Mouse (Mus musculus) embryonic facial prominence, embryonic 11.5 days (tissue): ENCODE measurements around the gene Tbl1xr1. TPM values are rescaled to one million over a fixed set of nuclear protein-coding genes. Genes with fewer than 3 reads are reported as not detected.

Experiments used
- ATAC-seq: fragments of 200-750 bp; cut with Nextera tagmentation; replicated peaks from 2 replicates; pipeline ENCODE4 v1.8.0; 2017; ENCODE audit warnings: low read depth; ENCODE audit not compliant: insufficient number of reproducible peaks, low FRiP score, low TSS enrichment
- DNase-seq: peaks from one replicate; pipeline ENCODE4 v3.0.0-alpha.2; 2015; ENCODE audit warnings: low spot score
- H3K27ac ChIP-seq: fragments of 300-500 bp; sonication (generic); replicated peaks from 2 replicates; pipeline ENCODE4 v1.5.1; 2014; ENCODE audit warnings: mild to moderate bottlenecking, low read depth, low read length, control low read depth
- H3K27me3 ChIP-seq: fragments of 300-500 bp; sonication (generic); 2 replicates; pipeline ENCODE4 v1.6.1; 2014; ENCODE audit warnings: mild to moderate bottlenecking, low read length, moderate library complexity, mixed read lengths; ENCODE audit not compliant: control insufficient read depth, insufficient read depth
- H3K36me3 ChIP-seq: fragments of 300-500 bp; sonication (generic); replicated peaks from 2 replicates; pipeline ENCODE4 v1.6.1; 2014; ENCODE audit warnings: low read depth, mild to moderate bottlenecking, low read length, moderate library complexity, mixed read lengths; ENCODE audit not compliant: control insufficient read depth, insufficient read depth
- H3K4me1 ChIP-seq: fragments of 300-500 bp; sonication (generic); 2 replicates; pipeline ENCODE4 v1.6.1; 2014; ENCODE audit warnings: low read length, mixed read lengths; ENCODE audit not compliant: control insufficient read depth, insufficient read depth
- H3K4me2 ChIP-seq: fragments of 300-500 bp; sonication (generic); 2 replicates; pipeline ENCODE4 v1.6.1; 2014; ENCODE audit warnings: low read depth, mild to moderate bottlenecking, control low read depth, low read length, moderate library complexity
- H3K4me3 ChIP-seq: fragments of 300-500 bp; sonication (generic); 2 replicates; pipeline ENCODE4 v1.5.1; 2014; ENCODE audit warnings: low read depth, low read length, control low read depth
- H3K9ac ChIP-seq: fragments of 300-500 bp; sonication (generic); replicated peaks from 2 replicates; pipeline ENCODE4 v1.6.1; 2014; ENCODE audit warnings: mild to moderate bottlenecking, control low read depth, low read length
- H3K9me3 ChIP-seq: fragments of 300-500 bp; sonication (generic); replicated peaks from 2 replicates; pipeline ENCODE4 v1.6.1; 2016; ENCODE audit warnings: mild to moderate bottlenecking, low read length, inconsistent platforms, mixed read lengths; ENCODE audit not compliant: control insufficient read depth
- WGBS: fragments of 180-500 bp; shearing (Covaris S2); extraction: QIAGEN DNeasy Blood & Tissue Kit; methylation state at CpG from one replicate; pipeline ENCODE4 v1.1.7; 2014; 5-methylcytosine and 5-hydroxymethylcytosine counted together
- polyA plus RNA-seq: library from polyadenylated mRNA; unstranded; fragments of >200 nt; fragmentation: Nextera tagmentation; extraction: Ambion mirVana; gene quantifications from 2 replicates; pipeline ENCODE4 v1.2.1, GENCODE M21; 2014

The Tbl1xr1 gene
- polyA plus RNA-seq, 1 experiment from 2014 or later = 23.1 TPM

DNA sequence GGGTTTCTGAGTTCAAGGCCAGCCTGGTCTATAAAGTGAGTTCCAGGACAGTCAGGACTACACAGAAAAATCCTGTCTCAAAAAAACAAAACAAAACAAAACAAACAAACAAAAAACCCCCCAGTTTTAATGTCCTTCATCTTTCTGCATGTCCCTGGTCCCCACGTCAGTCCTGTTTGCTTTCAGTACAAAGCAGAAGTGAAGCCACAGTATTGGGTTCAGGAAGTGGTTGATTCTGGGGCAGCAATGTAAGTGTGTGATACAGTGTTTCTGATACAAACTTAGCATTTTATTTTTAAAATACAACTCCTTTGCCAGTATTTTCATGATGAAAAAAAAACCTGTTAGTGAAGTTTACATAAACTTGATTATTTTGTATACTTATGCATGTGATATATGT is 76.3 kb downstream of the Tbl1xr1 start:
- no peak overlapping the region for H3K9ac ChIP-seq
- H3K4me2 ChIP-seq = no peak overlapping the region
- no peaks in the 10 kb centered on the region for H3K36me3 ChIP-seq
- H3K9me3 ChIP-seq = no peaks in the 10 kb centered on the region
- no peak for ATAC-seq
- WGBS = 88% methylated on average over 1 of the region's 1 CpGs
- H3K4me1 ChIP-seq = no peaks in the 10 kb centered on the region
- H3K27me3 ChIP-seq = no peaks in the 10 kb centered on the region
- no peak overlapping the region for H3K27ac ChIP-seq
- DNase-seq = no peak
- no peak overlapping the region for H3K4me3 ChIP-seq

DNA sequence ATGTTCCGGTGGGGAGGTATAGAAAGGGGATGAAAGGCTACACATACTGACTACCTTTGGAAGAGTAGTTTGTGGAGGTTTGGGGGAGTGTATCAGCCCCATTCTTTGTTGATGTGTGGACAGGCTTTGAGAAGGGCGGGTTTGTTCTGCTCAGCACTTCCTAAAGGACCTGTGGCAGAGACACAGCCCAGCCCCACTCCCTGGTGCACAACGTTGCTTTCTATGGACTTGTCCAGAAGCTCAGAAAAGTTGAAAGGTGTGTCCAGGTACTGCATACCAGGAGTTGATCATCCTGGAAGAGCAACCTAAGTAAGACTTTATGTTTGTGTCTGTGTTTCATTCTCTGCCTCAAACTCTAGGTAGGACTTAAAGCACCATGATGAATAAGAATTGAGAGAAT is 78.1 kb downstream of the Tbl1xr1 start:
- Histone ChIP-seq H3K27ac (no peak overlapping the region), H3K4me3 (no peak overlapping the region), H3K36me3 (no peaks in the 10 kb centered on the region), H3K4me1 (no peaks in the 10 kb centered on the region), H3K27me3 (no peaks in the 10 kb centered on the region), H3K9me3 (no peaks in the 10 kb centered on the region), H3K9ac (no peak overlapping the region), H3K4me2 (no peak overlapping the region)
- ATAC-seq (no peak), DNase-seq (no peak)
- 83% methylated on average over 3 of the region's 3 CpGs for WGBS

DNA sequence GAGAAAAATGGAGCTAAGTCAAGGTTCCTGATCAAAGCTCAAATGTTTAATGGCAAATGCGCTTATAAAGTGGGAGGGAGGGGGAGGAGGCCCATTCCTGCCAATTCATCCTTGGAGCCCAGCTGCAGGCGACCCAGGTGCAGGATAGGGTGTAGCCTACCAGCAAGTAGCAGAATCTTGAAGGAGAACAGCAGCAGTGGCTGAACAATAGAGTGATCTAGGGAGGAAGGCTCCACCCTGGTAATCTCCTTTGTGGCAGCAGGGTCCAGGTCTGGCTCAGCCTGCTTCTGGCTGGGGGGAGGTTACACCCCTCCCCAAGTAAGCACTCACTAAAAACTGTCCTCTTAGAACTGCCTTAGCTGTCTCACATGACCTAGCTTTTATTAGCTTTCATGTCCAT is 79.9 kb downstream of the Tbl1xr1 start:
- Histone ChIP-seq H3K4me3 (no peak overlapping the region), H3K9ac (no peak overlapping the region), H3K36me3 (no peaks in the 10 kb centered on the region), H3K27me3 (no peaks in the 10 kb centered on the region), H3K9me3 (peaks cover 3% of the 10 kb centered on the region; the same call in 1 of the 2 replicates), H3K4me2 (no peak overlapping the region), H3K27ac (no peak overlapping the region), H3K4me1 (no peaks in the 10 kb centered on the region)
- no peak for ATAC-seq
- no peak for DNase-seq
- 50% methylated on average over 2 of the region's 2 CpGs for WGBS

GRCm38 (mm10) chr3:22162948-22163347 is 86.5 kb downstream of the Tbl1xr1 start:
- H3K27me3 ChIP-seq = no peaks in the 10 kb centered on the region
- no peak overlapping the region for H3K27ac ChIP-seq
- no peaks in the 10 kb centered on the region for H3K36me3 ChIP-seq
- 92% methylated on average over 3 of the region's 3 CpGs for WGBS
- DNase-seq (no peak), ATAC-seq (no peak)
- no peaks in the 10 kb centered on the region for H3K4me1 ChIP-seq
- H3K4me3 ChIP-seq = no peak overlapping the region
- peaks cover 3% of the 10 kb centered on the region; the same call in 1 of the 2 replicates for H3K9me3 ChIP-seq
- no peak overlapping the region for H3K4me2 ChIP-seq
- no peak overlapping the region for H3K9ac ChIP-seq

- DNase-seq = no peak
- Histone ChIP-seq H3K4me1 (no peaks in the 10 kb centered on the region), H3K4me2 (no peak overlapping the region)
These were observed 91.4 kb downstream of the Tbl1xr1 start for GRCm38 (mm10) chr3:22167856-22168255.

DNA sequence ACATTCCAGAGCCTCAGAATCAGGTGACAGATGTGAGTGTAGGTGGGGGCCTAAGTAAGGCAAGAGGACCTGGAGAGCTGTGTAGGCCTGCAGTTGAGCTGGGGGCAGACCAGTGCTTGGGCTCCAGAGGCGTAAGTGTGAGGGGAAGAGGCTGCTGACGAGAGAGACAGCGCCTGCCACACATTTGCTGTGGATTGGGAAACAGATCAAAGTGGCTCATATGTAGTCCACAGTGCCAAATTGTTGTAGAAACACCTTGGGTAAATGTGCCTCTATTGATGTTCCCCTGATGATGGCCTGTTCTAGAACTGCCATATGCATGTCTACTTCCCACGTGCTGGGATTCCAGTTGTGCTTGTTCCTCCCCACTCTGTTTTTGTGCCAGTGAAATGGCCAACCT is 92.0 kb downstream of the Tbl1xr1 start:
- 92% methylated on average over 4 of the region's 4 CpGs for WGBS

More at GRCm38 (mm10) chr3:22167856-22168255, 91.4 kb downstream of the Tbl1xr1 start:
- Histone ChIP-seq H3K27me3 (no peaks in the 10 kb centered on the region), H3K9ac (no peak overlapping the region), H3K9me3 (no peaks in the 10 kb centered on the region), H3K27ac (no peak overlapping the region), H3K4me3 (no peak overlapping the region), H3K36me3 (no peaks in the 10 kb centered on the region)
- 89% methylated on average over 2 of the region's 2 CpGs for WGBS
- ATAC-seq = no peak

DNA sequence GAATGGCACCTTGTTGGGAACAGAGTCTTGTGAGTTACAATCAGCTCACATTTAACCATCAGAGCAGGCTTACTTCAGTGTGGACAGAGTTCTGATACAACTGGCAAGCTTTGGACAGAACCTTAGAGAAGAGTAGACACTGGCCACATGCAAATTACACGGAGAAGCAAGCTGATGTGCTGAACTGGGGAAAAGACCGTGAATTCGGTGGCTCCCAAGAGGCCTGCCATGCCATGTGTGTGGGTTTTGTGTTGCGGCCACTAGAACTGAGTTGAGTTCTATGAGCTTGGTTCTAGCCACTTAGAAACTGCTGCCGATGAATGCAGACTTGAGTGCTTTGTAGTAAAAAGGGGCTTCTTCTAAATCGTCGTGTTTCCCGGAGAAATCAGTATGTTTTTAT is 95.1 kb downstream of the Tbl1xr1 start:
- Histone ChIP-seq H3K36me3 (no peaks in the 10 kb centered on the region), H3K9ac (no peak overlapping the region), H3K4me1 (no peaks in the 10 kb centered on the region), H3K27me3 (no peaks in the 10 kb centered on the region), H3K4me2 (no peak overlapping the region), H3K4me3 (no peak overlapping the region), H3K9me3 (no peaks in the 10 kb centered on the region), H3K27ac (no peak overlapping the region)
- 79% methylated on average over 8 of the region's 8 CpGs for WGBS
- DNase-seq (no peak), ATAC-seq (no peak)

More for the DNA sequence above, 92.0 kb downstream of the Tbl1xr1 start:
- no peak overlapping the region for H3K9ac ChIP-seq
- no peaks in the 10 kb centered on the region for H3K36me3 ChIP-seq
- no peaks in the 10 kb centered on the region for H3K27me3 ChIP-seq
- no peak overlapping the region for H3K27ac ChIP-seq
- H3K4me1 ChIP-seq = no peaks in the 10 kb centered on the region
- ATAC-seq (no peak), DNase-seq (no peak)
- H3K4me3 ChIP-seq = no peak overlapping the region
- H3K4me2 ChIP-seq = no peak overlapping the region
- no peaks in the 10 kb centered on the region for H3K9me3 ChIP-seq

- Histone ChIP-seq H3K4me1 (no peaks in the 10 kb centered on the region), H3K27me3 (no peaks in the 10 kb centered on the region), H3K4me3 (no peak overlapping the region), H3K4me2 (no peak overlapping the region), H3K27ac (no peak overlapping the region), H3K9ac (no peak overlapping the region), H3K36me3 (no peaks in the 10 kb centered on the region), H3K9me3 (no peaks in the 10 kb centered on the region)
- peak; percentile 60; the same call in 1 of the 2 replicates for ATAC-seq
- 54% methylated on average over 2 of the region's 2 CpGs for WGBS
- peak; percentile 42 for DNase-seq
These were observed 96.0 kb downstream of the Tbl1xr1 start for GRCm38 (mm10) chr3:22172410-22172809.
